Mouse (Mus musculus) mouse embryonic stem cell (cell line): ENCODE results near the gene Arl4d.

ENCODE experiments used
- in situ Hi-C, 2 experiments: fragments of 300-500 bp; cut with MboI; formaldehyde crosslinking; loops; 1 replicate in 1 of 2; 3 replicates in 1 of 2; pipeline ENCODE4 v1.14.3; 2019 to 2020; ENCODE audit warnings: low sequenced_read_pairs in 2 of 2, low pct_unique_long_range_greater_than_20kb in 1 of 2, mixed read lengths in 1 of 2; ENCODE audit not compliant: unreplicated experiment in 1 of 2

Gene Arl4d

GRCm38 (mm10) chr11:101670334-101670733, 5.0 kb downstream of the Arl4d start:
- in situ Hi-C loops = no loop called here

- in situ Hi-C loops = no loop called here
Observed at GRCm38 (mm10) chr11:101671255-101671654, 5.9 kb downstream of the Arl4d start.

GRCm38 (mm10) chr11:101673010-101673642, 7.8 kb downstream of the Arl4d start:
- in situ Hi-C loops = no loop called here

GRCm38 (mm10) chr11:101674106-101674505, 8.8 kb downstream of the Arl4d start:
- in situ Hi-C loops = no loop called here

GRCm38 (mm10) chr11:101675349-101675748, 10.0 kb downstream of the Arl4d start:
- in situ Hi-C loops = no loop called here

- in situ Hi-C loops = no loop called here
Observed at GRCm38 (mm10) chr11:101677655-101678054, 12.3 kb downstream of the Arl4d start.

GRCm38 (mm10) chr11:101678770-101679169, 13.4 kb downstream of the Arl4d start:
- in situ Hi-C loops = no loop called here

- in situ Hi-C loops = no loop called here
Observed at GRCm38 (mm10) chr11:101679907-101680306, 14.6 kb downstream of the Arl4d start.

GRCm38 (mm10) chr11:101680634-101681325, 15.4 kb downstream of the Arl4d start:
- in situ Hi-C loops = no loop called here

GRCm38 (mm10) chr11:101681968-101682367, 16.6 kb downstream of the Arl4d start:
- in situ Hi-C loops = no loop called here

- in situ Hi-C loops = no loop called here
Observed at GRCm38 (mm10) chr11:101682410-101682960, 17.1 kb downstream of the Arl4d start.

GRCm38 (mm10) chr11:101687351-101688301, 22.3 kb downstream of the Arl4d start:
- in situ Hi-C loops = no loop called here

- in situ Hi-C loops = no loop called here
Observed at GRCm38 (mm10) chr11:101689701-101690113, 24.4 kb downstream of the Arl4d start.

GRCm38 (mm10) chr11:101690326-101690725, 25.0 kb downstream of the Arl4d start:
- in situ Hi-C loops = no loop called here

GRCm38 (mm10) chr11:101695906-101696661, 30.7 kb downstream of the Arl4d start:
- in situ Hi-C loops = no loop called here

GRCm38 (mm10) chr11:101697156-101697861, 32.0 kb downstream of the Arl4d start:
- in situ Hi-C loops = no loop called here

- in situ Hi-C loops = no loop called here
Observed at GRCm38 (mm10) chr11:101698114-101698513, 32.8 kb downstream of the Arl4d start.

GRCm38 (mm10) chr11:101699556-101699955, 34.2 kb downstream of the Arl4d start:
- in situ Hi-C loops = no loop called here
